Comparison of ENCODE assay signal across 7 mouse cellular contexts in genomic region chr3:149705724-149706123, GRCm38 (mm10).
DNase-seq lines count a peak whose midpoint lies in the region; ATAC-seq lines count a peak whose summit lies in the region.

No protein-coding gene starts in this region.

- H3K4me2 ChIP-seq in limb, embryonic 12.5 days = peak overlapping the region; percentile 31

- no peak for ATAC-seq in limb, embryonic 12.5 days (ENCODE audit: insufficient number of reproducible peaks, insufficient read depth, low FRiP score, low TSS enrichment, low read depth)

- H3K36me3 ChIP-seq in limb, embryonic 12.5 days = no peaks in the 10 kb centered on the region
- H3K36me3 ChIP-seq in limb, embryonic 10.5 days = no peaks in the 10 kb centered on the region

- no peak overlapping the region for H3K9ac ChIP-seq in limb, embryonic 12.5 days (replicated peaks)

- 54% methylated on average over 10 of the region's 10 CpGs for WGBS in limb, embryonic 12.5 days
- WGBS in limb, embryonic 10.5 days = 90% methylated on average over 10 of the region's 10 CpGs

- no peaks in the 10 kb centered on the region for H3K9me3 ChIP-seq in limb, embryonic 12.5 days
- no peaks in the 10 kb centered on the region for H3K9me3 ChIP-seq in limb, embryonic 10.5 days (replicated peaks)

- H3K4me1 ChIP-seq in limb, embryonic 12.5 days (replicated peaks) = no peaks in the 10 kb centered on the region
- H3K4me1 ChIP-seq in limb, embryonic 10.5 days = peaks cover 5% of the 10 kb centered on the region; the same call in 1 of the 2 replicates

- intact Hi-C loops in left cerebral cortex, postnatal 14 days (cut with DNase I) = no loop called here

- no peak overlapping the region for H3K27ac ChIP-seq in limb, embryonic 12.5 days
- no peak overlapping the region for H3K27ac ChIP-seq in limb, embryonic 10.5 days

- no peak for DNase-seq in limb, embryonic 10.5 days (ENCODE audit: low spot score)
- peak; percentile 9 to 14 for DNase-seq in frontal cortex, postnatal 14 days (ENCODE audit: low spot score in 2 of 2)
- DNase-seq in left cerebral cortex, postnatal 14 days (ENCODE audit: low spot score in 2 of 2) = peak; percentile 13 to 53
- DNase-seq in right cerebral cortex, postnatal 14 days = peak; percentile 5
- no peak for DNase-seq in heart, adult 8-10 months (ENCODE audit: low spot score)
- no peak for DNase-seq in spleen, postnatal 36 days (ENCODE audit: low spot score in 2 of 2)

- no peak overlapping the region for H3K4me3 ChIP-seq in limb, embryonic 12.5 days (replicated peaks)
- no peak overlapping the region for H3K4me3 ChIP-seq in limb, embryonic 10.5 days

- 0 out of 2 replicates have a peak, but pooled peaks cover 3% of the 10 kb centered on the region for H3K27me3 ChIP-seq in limb, embryonic 12.5 days
- no peaks in the 10 kb centered on the region for H3K27me3 ChIP-seq in limb, embryonic 10.5 days (ENCODE audit: low read depth, poor library complexity, severe bottlenecking)

Comparison
In these comparisons a context has a peak if more than half of its experiments do, and no peak if none do; other contexts are left out.
1. DNase-seq: peak in frontal cortex, postnatal 14 days (2 of 2), left cerebral cortex, postnatal 14 days (2 of 2) and right cerebral cortex, postnatal 14 days (single experiment); none in limb, embryonic 10.5 days (single experiment), heart, adult 8-10 months (single experiment) and spleen, postnatal 36 days (0 of 2).